Mouse (Mus musculus) hindbrain, embryonic 12.5 days (tissue): ENCODE measurements at regions not wholly inside any gene's neighbourhood (a gene's known extent, or its start where the extent isn't known, plus 50 kb on each side); places are given as distances from the start of the nearest gene placed in this dataset.

Experiments used
- ATAC-seq: fragments of 200-750 bp; cut with Nextera tagmentation; 2 replicates; pipeline ENCODE4 v1.8.0; 2017; ENCODE audit warnings: moderate TSS enrichment; ENCODE audit not compliant: low FRiP score
- H3K27ac ChIP-seq: fragments of 300-500 bp; sonication (generic); 2 replicates; pipeline ENCODE4 v1.5.1; 2016; ENCODE audit warnings: mild to moderate bottlenecking
- H3K27me3 ChIP-seq: fragments of 300-500 bp; sonication (generic); 2 replicates; pipeline ENCODE4 v1.6.1; 2016; ENCODE audit warnings: mild to moderate bottlenecking
- H3K36me3 ChIP-seq: fragments of 300-500 bp; sonication (generic); 2 replicates; pipeline ENCODE4 v1.6.1; 2016; ENCODE audit warnings: mild to moderate bottlenecking
- H3K4me1 ChIP-seq: fragments of 300-500 bp; sonication (generic); 2 replicates; pipeline ENCODE4 v1.6.1; 2016
- H3K4me2 ChIP-seq: fragments of 300-500 bp; sonication (generic); replicated peaks from 2 replicates; pipeline ENCODE4 v1.6.1; 2016; ENCODE audit warnings: mild to moderate bottlenecking
- H3K4me3 ChIP-seq: fragments of 300-500 bp; sonication (generic); 2 replicates; pipeline ENCODE4 v1.5.1; 2016; ENCODE audit warnings: mild to moderate bottlenecking
- H3K9ac ChIP-seq: fragments of 300-500 bp; sonication (generic); 2 replicates; pipeline ENCODE4 v1.6.1; 2016; ENCODE audit warnings: mild to moderate bottlenecking, moderate library complexity
- H3K9me3 ChIP-seq: fragments of 300-500 bp; sonication (generic); replicated peaks from 2 replicates; pipeline ENCODE4 v1.6.1; 2016; ENCODE audit warnings: mild to moderate bottlenecking
- WGBS: fragments of 180-500 bp; shearing (Covaris S2); methylation state at CpG from one replicate; pipeline ENCODE4 v1.1.7; 2016; 5-methylcytosine and 5-hydroxymethylcytosine counted together

- no peak for ATAC-seq
- WGBS, result 92% methylated on average over 15 of the region's 15 CpGs
- no peak overlapping the region for H3K4me2 ChIP-seq
- no peaks in the 10 kb centered on the region for H3K9me3 ChIP-seq
- no peaks in the 10 kb centered on the region for H3K36me3 ChIP-seq
- no peak overlapping the region for H3K4me3 ChIP-seq
- no peaks in the 10 kb centered on the region for H3K4me1 ChIP-seq
- no peak overlapping the region for H3K9ac ChIP-seq
- H3K27ac ChIP-seq, result no peak overlapping the region
- no peaks in the 10 kb centered on the region for H3K27me3 ChIP-seq
Observed at GRCm38 (mm10) chr9:79346371-79347096, 372.1 kb downstream of the Col12a1 start.

- H3K4me3 ChIP-seq, result no peak overlapping the region
- H3K27ac ChIP-seq, result no peak overlapping the region
- H3K9ac ChIP-seq, result no peak overlapping the region
- no peaks in the 10 kb centered on the region for H3K27me3 ChIP-seq
- no peak overlapping the region for H3K4me2 ChIP-seq
- no peaks in the 10 kb centered on the region for H3K36me3 ChIP-seq
- H3K9me3 ChIP-seq, result no peaks in the 10 kb centered on the region
- WGBS, result 93% methylated on average over 2 of the region's 2 CpGs
- ATAC-seq, result no peak
- no peaks in the 10 kb centered on the region for H3K4me1 ChIP-seq
Observed at GRCm38 (mm10) chr9:79392020-79392419, 326.6 kb downstream of the Col12a1 start.

DNA sequence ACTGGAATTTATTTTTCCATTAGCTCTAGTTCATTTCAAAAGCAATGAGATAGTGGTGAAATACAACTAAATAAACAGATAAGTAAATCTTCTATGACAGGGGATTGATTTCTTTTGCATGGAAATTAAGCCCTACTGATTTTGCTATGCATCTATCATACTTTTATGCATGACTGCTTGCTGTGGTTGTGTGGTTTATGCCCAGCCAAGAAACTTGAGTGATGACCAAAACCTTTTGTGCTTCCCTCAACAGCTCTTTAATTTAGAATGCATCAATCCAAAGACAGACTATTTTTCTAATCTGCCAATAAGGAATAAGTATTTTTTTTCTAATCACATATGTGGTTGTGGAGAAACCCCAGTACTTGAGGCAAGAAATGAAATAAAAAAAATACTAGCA is 303.6 kb downstream of the Col12a1 start:
- no peak for ATAC-seq
- H3K9ac ChIP-seq, result no peak overlapping the region
- no peaks in the 10 kb centered on the region for H3K9me3 ChIP-seq
- no peak overlapping the region for H3K4me2 ChIP-seq
- H3K27me3 ChIP-seq, result no peaks in the 10 kb centered on the region
- H3K27ac ChIP-seq, result no peak overlapping the region
- no peak overlapping the region for H3K4me3 ChIP-seq
- no peaks in the 10 kb centered on the region for H3K36me3 ChIP-seq
- H3K4me1 ChIP-seq, result no peaks in the 10 kb centered on the region

DNA sequence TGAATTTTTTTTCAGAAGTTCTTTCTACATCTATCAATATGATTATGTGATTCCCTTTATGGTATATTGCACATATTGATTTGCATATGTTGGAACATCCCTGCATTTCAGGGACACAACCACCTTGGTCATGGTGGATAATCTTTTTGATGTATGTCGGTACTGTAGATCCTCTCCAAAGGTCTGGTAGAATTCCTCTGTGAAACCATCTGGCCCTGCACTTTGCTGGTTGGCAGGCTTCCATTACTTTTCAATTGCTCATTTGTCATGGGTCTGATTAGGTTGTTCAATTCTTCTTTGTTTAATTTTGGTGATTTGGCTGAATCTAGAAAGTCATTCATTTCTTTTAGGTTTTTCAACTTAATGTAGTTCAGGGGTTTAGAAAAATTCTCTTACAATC is 288.2 kb downstream of the Col12a1 start:
- 77% methylated on average over 1 of the region's 1 CpGs for WGBS
- Histone ChIP-seq H3K9me3 (no peaks in the 10 kb centered on the region), H3K36me3 (no peaks in the 10 kb centered on the region), H3K27me3 (no peaks in the 10 kb centered on the region), H3K27ac (no peak overlapping the region), H3K4me3 (no peak overlapping the region), H3K4me1 (no peaks in the 10 kb centered on the region), H3K4me2 (no peak overlapping the region), H3K9ac (no peak overlapping the region)
- no peak for ATAC-seq

DNA sequence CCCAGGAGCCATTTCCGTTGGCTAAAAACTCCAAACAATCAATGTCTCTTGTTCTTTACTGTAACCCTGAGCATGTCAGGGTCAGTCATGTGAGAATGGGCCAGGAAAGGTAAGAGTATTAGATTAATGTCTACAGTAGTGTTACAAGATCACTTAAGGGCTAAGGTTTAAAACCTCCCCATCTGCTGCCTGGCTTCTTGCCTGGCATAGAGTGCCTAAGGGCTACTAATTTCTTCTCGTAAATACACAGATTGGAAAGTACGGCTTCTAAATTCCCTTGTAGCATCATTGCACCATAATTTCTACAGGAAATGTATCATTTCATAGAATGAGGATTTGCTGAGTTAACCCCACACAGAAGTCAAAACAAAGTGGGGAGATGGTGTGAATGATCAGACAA is 281.0 kb downstream of the Col12a1 start:
- Histone ChIP-seq H3K4me1 (0 out of 2 replicates have a peak, but pooled peaks cover 2% of the 10 kb centered on the region), H3K27ac (no peak overlapping the region), H3K36me3 (no peaks in the 10 kb centered on the region), H3K9me3 (no peaks in the 10 kb centered on the region), H3K4me2 (no peak overlapping the region), H3K27me3 (no peaks in the 10 kb centered on the region), H3K9ac (no peak overlapping the region), H3K4me3 (no peak overlapping the region)
- ATAC-seq, result no peak
- WGBS, result 87% methylated on average over 3 of the region's 3 CpGs

- Histone ChIP-seq H3K4me2 (no peak overlapping the region), H3K4me1 (0 out of 2 replicates have a peak, but pooled peaks cover 2% of the 10 kb centered on the region), H3K4me3 (no peak overlapping the region), H3K27ac (no peak overlapping the region), H3K27me3 (no peaks in the 10 kb centered on the region), H3K36me3 (no peaks in the 10 kb centered on the region), H3K9me3 (no peaks in the 10 kb centered on the region), H3K9ac (no peak overlapping the region)
- 51% methylated on average over 11 of the region's 11 CpGs for WGBS
- ATAC-seq, result no peak
Observed at GRCm38 (mm10) chr9:79439233-79439960, 279.2 kb downstream of the Col12a1 start.

- H3K36me3 ChIP-seq, result no peaks in the 10 kb centered on the region
- 23% methylated on average over 3 of the region's 3 CpGs for WGBS
- no peak overlapping the region for H3K4me3 ChIP-seq
- H3K9me3 ChIP-seq, result no peaks in the 10 kb centered on the region
- ATAC-seq, result no peak
- H3K9ac ChIP-seq, result no peak overlapping the region
- no peaks in the 10 kb centered on the region for H3K27me3 ChIP-seq
- H3K27ac ChIP-seq, result no peak overlapping the region
- H3K4me2 ChIP-seq, result no peak overlapping the region
- no peaks in the 10 kb centered on the region for H3K4me1 ChIP-seq
Observed at GRCm38 (mm10) chr9:79455226-79455625, 263.4 kb downstream of the Col12a1 start.

GRCm38 (mm10) chr9:79479118-79479517 is 239.5 kb downstream of the Col12a1 start:
- H3K4me3 ChIP-seq, result no peak overlapping the region
- H3K4me2 ChIP-seq, result no peak overlapping the region
- H3K9ac ChIP-seq, result no peak overlapping the region
- no peaks in the 10 kb centered on the region for H3K9me3 ChIP-seq
- 38% methylated on average over 1 of the region's 1 CpGs for WGBS
- no peak overlapping the region for H3K27ac ChIP-seq
- ATAC-seq, result no peak
- H3K36me3 ChIP-seq, result no peaks in the 10 kb centered on the region
- H3K4me1 ChIP-seq, result no peaks in the 10 kb centered on the region
- H3K27me3 ChIP-seq, result no peaks in the 10 kb centered on the region

DNA sequence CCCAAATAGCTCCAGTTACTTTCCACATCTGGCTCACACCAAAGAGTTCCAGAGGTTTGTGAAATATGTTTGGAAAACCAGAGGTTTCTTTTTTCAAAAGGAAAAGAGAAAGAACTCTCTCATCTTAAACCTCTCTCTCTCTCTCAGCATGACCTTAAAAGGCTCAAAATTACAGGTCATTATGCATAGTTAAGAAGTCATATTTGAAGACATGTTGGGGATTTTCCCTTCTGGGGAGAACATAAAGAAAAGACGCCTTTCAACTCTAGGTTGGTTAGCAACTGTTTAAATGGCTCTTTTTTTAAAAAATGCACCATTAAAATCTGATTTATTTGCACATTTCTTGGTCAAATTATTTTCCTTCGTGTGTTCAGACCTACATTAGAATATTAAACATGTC is 218.4 kb downstream of the Col12a1 start:
- 74% methylated on average over 2 of the region's 2 CpGs for WGBS
- H3K9ac ChIP-seq, result no peak overlapping the region
- no peaks in the 10 kb centered on the region for H3K4me1 ChIP-seq
- H3K36me3 ChIP-seq, result no peaks in the 10 kb centered on the region
- no peak for ATAC-seq
- H3K4me2 ChIP-seq, result no peak overlapping the region
- H3K4me3 ChIP-seq, result no peak overlapping the region
- H3K27ac ChIP-seq, result no peak overlapping the region
- H3K9me3 ChIP-seq, result no peaks in the 10 kb centered on the region
- no peaks in the 10 kb centered on the region for H3K27me3 ChIP-seq

- Histone ChIP-seq H3K4me2 (no peak overlapping the region), H3K9ac (no peak overlapping the region), H3K27me3 (no peaks in the 10 kb centered on the region), H3K27ac (no peak overlapping the region), H3K4me1 (no peaks in the 10 kb centered on the region), H3K4me3 (no peak overlapping the region), H3K36me3 (no peaks in the 10 kb centered on the region), H3K9me3 (no peaks in the 10 kb centered on the region)
- ATAC-seq, result no peak
Observed at GRCm38 (mm10) chr9:79502034-79502433, 216.6 kb downstream of the Col12a1 start.

DNA sequence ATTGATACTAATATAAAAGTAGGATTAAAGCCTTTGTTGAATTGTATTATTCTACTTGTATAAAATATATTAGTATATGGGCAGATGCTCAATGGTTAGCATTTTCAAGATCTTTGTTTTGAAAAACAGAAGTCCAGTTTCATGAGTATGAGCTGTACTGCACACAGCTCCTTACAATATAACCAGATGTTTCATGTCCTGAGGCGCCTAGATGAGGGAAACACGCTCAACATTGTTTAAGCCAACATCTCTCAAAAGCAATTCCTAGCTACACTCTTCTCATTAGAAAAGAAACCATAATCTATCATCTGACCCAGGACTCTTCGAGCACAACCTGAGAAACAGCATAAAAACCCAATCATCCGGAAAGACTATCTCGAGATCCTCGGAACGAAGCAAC is 202.2 kb downstream of the Col12a1 start:
- H3K4me3 ChIP-seq, result no peak overlapping the region
- H3K27me3 ChIP-seq, result no peaks in the 10 kb centered on the region
- no peaks in the 10 kb centered on the region for H3K4me1 ChIP-seq
- H3K9me3 ChIP-seq, result no peaks in the 10 kb centered on the region
- ATAC-seq, result no peak
- H3K36me3 ChIP-seq, result no peaks in the 10 kb centered on the region
- no peak overlapping the region for H3K4me2 ChIP-seq
- 88% methylated on average over 7 of the region's 7 CpGs for WGBS
- H3K9ac ChIP-seq, result no peak overlapping the region
- no peak overlapping the region for H3K27ac ChIP-seq

DNA sequence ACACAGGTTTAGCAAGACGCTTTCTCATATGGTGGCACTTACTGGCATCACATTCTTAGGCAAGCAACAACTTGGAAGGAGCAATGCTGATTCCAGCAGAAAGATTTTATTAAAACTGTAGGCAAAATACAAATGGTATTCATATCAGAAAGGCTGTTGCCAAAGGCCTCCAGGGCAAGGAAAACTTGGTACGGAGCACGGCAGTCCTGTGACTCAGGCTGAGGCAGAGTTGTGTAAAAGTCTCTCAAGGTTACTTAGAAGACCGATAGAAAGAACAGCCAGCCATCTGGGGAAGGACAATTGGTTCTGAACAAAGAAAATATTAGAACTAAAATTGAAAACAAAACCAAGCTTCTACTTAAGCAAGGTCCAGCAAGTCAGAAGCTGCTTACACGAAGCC is 201.2 kb downstream of the Col12a1 start:
- Histone ChIP-seq H3K27me3 (no peaks in the 10 kb centered on the region), H3K4me3 (no peak overlapping the region), H3K27ac (no peak overlapping the region), H3K36me3 (no peaks in the 10 kb centered on the region), H3K4me1 (no peaks in the 10 kb centered on the region), H3K4me2 (no peak overlapping the region), H3K9me3 (no peaks in the 10 kb centered on the region), H3K9ac (no peak overlapping the region)
- WGBS, result 82% methylated on average over 5 of the region's 5 CpGs
- ATAC-seq, result no peak

DNA sequence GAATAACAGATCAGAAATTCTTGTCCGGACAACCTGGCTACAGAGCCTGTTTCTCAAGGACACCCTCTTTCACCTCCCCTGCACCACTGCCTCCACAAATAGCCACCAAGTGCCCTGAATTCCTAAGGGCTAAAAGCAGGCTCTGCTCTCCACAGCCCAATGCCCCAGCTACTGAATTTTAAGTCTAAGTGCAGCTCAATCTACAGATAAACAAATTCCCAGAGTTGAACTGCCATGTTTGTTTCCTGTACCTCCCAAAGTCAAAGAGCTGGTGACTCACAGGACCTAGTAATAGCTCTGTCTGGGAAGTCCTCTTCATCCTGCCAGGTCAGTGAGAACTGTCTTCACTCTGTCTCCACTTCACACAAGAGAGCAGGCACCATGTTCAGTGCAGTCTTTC is 200.0 kb downstream of the Col12a1 start:
- H3K27me3 ChIP-seq, result no peaks in the 10 kb centered on the region
- no peak overlapping the region for H3K27ac ChIP-seq
- no peaks in the 10 kb centered on the region for H3K9me3 ChIP-seq
- ATAC-seq, result no peak
- H3K4me3 ChIP-seq, result no peak overlapping the region
- H3K36me3 ChIP-seq, result no peaks in the 10 kb centered on the region
- 89% methylated on average over 1 of the region's 1 CpGs for WGBS
- H3K9ac ChIP-seq, result no peak overlapping the region
- H3K4me1 ChIP-seq, result no peaks in the 10 kb centered on the region
- no peak overlapping the region for H3K4me2 ChIP-seq
